Mouse (Mus musculus): Measurements from ENCODE around the gene Mybpc3. TPM values are rescaled to one million over a fixed set of nuclear protein-coding genes. Genes with fewer than 3 reads are reported as not detected.

The Mybpc3 gene
- polyA plus RNA-seq (2012; rRNA removed): 0.04 TPM in 2 replicates

DNA sequence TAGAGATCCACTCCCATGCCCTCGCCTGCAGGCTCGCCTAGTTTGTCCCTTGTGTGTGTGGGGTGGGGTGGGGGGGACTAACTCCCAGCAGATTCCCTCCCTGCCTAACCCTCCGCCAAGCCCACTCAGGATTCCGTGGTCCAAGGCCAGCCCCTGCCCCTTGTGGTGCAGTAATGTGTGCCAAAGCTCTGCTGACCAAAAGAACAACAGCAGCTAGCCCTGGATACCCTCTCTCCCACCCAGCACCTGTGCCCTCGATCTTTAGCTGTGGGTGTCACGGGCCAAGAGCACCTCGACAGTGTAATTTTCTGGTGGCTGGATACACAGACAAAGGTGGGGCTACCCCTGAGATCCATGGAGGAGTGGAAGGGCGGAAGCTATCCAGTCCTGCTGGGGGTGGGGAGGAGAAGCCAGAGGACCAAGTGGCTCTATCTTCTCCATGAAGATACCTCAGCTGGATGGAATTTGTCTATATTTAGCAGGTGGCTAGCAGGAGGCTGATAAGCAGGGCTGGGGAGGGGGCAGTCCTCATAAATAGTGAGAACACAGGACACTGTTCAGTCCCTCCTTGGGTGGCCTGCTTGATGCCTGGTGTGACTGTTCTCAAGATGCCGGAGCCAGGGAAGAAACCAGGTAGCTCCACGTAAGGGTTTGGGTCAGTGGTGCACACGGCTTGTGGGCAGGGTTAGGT is at the start of gene Mybpc3:
Gene Mybpc3, plus strand, starts transcription at position 560 of the 691 bp plus-strand sequence.
- no peak for DNase-seq (ENCODE audit: low spot score)

DNA sequence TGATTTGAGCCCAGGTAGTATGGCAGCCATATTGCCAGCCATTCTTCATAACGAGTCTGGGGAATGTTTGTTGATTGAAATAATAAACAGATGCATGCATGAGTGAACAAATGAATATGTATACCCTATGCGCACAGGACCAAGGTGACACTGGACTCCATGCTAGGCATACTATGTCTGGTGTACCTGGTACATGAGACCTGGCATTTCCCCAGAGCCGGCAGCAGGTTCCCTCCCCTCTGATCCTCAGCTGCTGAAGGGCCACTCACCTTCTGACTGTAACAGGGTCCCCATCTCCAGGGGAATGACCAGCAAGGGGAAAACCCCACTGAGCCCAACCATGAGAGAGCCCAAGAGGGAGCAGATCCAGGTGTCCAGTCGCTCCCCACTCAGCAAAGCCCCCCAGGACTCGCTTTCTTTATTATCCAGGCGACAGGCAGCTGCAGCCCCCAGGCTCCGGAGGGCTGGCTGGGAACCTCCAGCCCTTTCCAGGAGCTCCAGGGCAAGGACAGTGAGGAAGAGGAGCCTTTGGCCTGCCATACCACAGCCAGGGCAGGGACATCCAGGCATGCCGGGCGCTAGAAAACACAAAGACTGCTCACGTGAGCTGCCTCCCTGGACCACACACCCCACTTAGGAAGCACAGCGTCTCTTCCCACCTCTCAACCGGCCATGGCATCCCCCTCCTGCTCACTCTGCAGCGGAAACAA is 49.6 kb upstream of the Mybpc3 start:
- no peak for DNase-seq (ENCODE audit: low spot score)

DNA sequence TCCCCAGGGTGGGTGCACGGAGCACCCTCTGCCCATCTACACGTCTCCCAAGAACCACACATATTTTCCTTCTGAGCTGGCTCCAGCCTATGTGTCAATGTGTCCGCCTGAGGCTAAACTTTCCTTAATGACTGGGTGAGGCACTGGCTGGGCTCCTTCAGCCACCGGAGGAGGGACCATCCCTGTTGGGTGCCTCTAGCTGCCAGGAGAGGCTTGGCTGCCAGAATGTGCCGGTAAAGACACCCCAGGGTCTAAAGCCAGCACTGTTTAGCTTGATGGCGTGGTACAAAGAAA is 49.1 kb upstream of the Mybpc3 start:
- DNase-seq (ENCODE audit: low spot score): no peak

DNA sequence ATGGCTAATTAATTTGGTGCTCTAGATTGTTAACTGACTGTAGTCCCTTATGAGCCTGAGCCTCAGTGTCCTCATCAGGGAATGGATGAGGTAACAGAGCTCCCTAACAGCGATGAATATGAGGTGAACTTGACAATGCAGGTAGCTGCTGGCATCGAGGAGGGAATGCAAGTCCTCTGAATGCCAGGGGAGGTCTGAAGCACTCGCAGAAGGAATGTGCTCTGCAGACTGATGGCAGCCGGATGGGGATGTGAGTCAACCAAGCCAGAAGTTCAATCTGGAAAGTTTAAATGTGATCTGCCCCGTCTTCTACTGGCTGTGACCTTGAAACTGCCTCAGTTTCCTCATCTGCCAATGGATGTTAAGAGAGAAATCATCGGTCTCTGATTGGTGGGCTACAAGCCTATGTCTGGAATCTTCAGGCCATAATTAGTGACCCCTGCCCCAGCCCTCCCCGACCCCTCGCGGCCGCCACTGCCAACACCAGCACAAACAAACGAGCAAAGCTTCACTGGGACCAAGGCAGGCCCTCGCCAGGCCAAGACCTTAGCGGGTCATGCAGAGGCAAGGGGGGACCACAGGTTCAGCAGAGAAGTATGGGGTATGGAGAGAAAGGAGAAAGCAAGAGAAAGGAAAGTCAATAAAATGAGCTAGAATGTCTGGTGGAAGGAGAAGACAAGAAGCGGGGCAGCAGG is 48.5 kb upstream of the Mybpc3 start:
- DNase-seq (ENCODE audit: low spot score): no peak

DNA sequence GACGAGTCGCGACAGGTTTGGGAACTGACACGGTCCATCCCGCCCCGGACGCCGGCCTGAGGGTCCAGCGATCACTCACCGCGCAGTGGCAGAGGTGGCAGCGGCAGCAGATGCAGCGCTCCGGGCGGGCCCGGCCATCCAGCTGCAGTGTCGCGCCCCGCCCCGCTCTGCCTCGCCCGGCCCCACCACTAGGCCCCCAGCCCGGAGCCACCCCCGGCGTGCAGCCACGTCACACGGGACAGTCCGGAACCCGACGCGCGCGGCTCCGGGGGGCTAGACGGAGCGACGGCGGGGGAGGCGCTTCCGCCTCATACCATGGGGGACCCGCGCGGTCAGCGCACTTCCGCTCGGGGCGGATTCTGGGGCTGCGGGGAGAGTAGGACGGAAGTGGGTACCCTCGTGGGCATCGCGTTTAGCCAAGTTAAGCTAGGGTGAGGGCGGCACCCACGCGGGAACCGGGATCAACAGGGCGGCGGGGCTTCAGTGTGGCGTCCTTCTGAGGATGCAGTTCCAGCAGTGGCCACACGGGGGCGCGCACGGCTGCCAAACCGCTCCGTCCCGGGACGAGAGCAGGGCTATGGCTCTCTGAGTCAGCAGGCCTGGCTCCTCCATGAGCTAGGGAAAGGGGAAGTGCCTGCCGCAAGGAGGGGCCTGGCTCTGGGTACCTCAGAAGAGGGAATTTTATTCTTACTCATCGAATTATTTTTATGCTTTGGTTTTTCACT is 47.7 kb upstream of the Mybpc3 start, which contains the start of gene Slc39a13:
Gene Slc39a13, minus strand, starts transcription at position 342 of the 725 bp plus-strand sequence.
- DNase-seq (ENCODE audit: low spot score): peak; percentile 99

DNA sequence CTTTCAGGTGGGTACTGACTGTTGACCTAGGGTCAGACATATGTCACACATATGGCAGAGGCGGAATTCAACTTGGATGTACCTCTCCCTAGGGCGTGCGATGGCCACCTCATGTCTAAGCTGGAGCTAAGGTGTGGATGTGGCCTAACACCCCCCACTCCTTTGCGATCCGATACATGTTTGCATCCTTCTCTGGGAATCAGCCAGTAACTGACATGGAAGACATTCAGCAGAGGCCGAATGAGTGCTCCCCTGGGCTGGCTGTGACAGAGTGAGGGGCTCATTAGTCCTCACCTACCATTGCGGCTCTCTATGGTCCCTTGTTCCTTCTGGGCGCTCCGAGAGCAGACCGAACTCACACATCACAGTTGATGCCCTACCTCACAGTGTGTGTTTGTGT is 46.9 kb upstream of the Mybpc3 start:
- DNase-seq (ENCODE audit: low spot score): no peak

DNA sequence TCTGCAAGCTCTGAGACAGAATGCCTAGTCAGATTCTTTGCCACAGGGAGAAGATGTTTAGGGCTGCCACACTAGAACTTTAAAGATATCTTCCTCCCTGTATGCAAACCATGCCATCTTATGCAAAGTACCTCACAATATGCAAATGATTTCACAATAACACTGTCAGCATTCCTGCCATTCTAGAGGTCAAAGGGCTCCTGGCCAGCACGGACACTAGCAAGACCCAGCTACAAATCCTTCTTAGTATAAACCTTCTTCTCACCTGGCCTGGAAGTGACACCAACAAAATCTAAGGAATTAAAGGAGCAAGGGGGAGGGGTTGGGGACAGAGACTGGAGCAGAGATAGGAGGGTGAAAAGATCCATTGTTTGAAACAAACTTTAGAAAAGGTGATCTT is 45.9 kb upstream of the Mybpc3 start:
- no peak for DNase-seq (ENCODE audit: low spot score)

DNA sequence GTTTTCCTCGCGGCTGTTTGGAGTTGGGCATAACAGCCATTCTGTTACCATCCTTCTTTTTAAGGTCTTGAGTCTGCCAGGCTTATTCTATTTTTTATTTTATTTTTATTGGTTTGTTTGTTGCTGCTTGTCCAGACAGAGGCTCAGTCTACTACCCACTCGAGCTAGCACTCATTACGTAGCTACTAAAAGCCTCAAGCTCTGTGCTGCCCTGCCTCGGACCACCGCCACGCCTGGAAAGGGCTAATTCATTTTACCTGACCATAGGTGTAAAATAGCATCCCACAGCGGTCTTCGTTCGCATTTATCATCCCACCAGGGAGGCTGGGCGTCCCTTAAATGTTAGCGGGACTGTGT is 40.0 kb upstream of the Mybpc3 start:
- no peak for DNase-seq (ENCODE audit: low spot score)

DNA sequence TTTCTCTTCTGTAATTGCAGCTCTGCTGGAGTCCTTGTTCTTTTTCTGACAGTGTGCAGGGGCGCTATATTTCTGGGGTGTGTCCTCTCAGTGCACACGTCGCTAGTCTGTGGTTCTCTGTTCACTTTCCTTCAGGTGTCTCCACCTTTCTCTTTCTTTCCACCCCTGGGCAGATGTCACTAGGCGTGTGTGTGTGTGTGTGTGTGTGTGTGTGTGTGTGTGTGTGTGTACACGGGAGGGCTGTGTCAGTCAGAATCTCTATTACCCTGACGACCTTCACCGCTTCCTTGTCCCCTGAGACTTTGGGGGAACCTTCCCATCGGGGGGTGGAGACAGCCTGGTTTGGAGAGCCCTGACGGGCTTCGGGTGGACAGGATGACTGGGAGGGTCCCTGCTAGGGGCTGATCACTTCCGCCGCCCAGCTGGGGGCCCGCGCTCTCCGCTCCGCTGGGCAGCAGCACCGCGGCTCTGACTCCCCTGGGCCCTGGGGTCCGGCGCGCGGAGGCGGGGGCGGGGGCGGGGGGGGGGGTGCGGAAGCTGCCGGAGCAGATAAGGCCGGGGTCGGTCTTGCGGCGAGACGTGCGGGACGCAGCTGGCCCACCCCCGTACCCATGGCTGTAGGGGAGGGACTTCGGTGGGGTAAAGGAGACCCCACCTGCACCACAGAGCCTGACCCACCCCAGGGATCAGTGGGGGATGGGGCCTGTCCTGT is 39.5 kb upstream of the Mybpc3 start:
- no peak for DNase-seq (ENCODE audit: low spot score)

DNA sequence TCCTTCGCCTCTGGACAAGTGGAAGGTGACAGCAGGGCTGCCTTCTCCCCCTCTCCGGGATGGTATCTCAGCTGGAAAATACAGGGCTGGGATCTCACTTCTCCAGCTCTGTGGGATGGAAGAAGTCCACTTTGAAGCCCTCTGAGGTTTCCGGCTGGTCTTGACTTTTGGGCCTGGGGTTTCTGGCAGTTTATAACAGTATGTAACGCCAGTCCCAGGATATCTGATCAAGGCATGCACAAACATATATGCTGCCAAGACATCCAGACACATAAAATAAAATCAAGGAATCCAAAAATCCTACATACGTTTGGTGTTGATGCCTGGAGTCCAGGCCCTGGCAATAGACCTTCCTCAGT is 38.9 kb upstream of the Mybpc3 start:
- DNase-seq (ENCODE audit: low spot score): no peak

DNA sequence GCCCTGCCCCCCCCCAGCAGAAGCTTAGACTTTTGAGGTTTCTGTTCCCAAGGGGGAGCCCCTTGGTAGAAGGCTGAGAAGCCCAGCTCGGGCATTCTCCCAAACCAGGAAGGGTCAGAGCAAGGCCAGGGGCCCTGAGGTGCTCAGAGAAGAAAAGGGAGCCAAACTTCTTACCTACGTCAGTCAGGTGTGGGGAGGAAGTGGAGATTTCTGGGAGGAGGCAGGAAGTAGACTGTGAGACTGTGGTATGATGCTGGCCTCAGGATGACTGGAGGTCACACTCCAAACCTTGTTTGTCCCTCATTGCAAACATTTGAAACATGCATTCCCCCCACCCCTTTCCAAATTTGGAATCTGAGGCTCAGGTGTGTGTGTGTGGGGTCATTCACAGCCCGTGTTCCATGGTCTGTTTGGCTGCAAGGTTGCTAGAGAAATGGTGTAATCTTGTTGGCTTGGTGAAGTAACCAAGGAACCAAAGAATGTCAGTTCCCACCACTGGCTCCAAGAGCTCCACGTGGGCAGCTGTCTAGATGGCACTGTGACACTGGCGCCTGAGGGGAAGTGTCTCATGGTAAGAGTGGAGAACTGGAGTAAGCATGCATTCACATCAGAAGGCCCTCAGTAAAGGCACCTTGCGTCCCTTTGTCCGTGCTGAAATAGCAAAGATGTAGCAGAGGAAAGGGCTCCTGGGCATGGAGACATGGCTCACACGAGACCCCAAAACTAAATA is 37.0 kb upstream of the Mybpc3 start:
- DNase-seq (ENCODE audit: low spot score): no peak

DNA sequence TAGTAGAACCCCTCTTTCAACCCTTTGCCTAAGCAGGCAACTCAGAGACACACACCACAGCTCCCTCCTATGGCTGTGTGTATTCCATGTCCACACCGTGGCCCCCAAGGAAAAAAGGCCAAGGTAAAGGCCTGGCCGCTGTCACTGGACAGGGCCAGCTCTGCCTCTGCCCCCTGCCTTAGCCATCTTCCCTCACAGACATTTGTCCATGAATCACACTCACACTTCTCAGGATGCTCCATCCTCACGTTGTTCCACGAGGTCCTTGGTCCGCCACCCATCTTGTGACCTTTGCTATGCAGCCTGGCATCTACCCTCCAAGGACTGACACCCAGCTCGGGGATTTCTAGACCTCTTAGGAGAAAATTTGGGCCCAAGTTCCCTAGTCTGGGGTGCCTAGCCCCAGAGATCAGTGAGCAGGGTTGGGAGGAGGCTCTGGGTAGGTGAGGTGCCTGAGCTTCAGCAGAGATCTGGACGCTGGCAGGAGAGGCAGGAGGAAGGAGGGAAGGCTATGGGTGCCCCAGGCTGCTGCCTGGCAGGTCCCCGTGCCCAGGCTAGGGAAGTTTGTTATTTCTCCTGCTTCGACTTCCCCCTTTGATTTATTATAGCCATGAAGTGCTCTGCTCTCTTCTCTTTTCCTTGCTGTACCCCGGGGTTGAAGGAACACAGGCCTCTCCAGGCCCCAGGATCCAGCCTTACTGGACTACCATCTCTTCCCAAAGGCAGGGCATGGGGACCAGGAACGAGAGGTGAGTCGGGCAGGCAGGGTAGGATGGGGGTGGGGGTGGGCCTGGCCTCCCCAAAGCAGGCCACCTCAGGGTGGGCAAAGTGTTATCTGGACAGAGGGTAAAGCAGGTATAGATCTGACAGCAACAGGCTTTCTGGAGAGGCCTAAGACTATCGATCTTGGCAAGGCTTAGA is 35.9 kb upstream of the Mybpc3 start, which contains the start of gene Spi1:
Gene Spi1, plus strand, starts transcription at position 616 of the 921 bp plus-strand sequence.
- no peak for DNase-seq (ENCODE audit: low spot score)

DNA sequence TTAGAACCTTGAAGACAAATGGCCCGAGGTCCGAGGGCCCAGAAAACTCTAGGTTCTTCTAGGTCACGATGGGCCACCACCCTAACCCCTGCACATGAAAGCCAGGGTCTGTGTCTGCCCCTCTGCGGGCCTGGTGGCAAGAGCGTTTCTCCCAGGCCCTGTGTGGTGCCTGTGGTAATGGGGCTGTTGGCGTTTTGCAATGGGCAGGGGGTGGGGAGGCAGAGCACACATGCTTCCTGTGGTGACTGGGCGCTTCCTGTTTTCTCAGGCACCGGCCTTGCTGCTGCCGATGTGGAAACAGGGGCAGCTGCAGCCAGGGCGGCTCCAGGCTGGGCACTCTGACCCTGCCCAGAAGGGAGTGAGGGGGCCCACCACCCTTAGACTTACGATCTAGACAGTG is 35.1 kb upstream of the Mybpc3 start:
- DNase-seq (ENCODE audit: low spot score): no peak

DNA sequence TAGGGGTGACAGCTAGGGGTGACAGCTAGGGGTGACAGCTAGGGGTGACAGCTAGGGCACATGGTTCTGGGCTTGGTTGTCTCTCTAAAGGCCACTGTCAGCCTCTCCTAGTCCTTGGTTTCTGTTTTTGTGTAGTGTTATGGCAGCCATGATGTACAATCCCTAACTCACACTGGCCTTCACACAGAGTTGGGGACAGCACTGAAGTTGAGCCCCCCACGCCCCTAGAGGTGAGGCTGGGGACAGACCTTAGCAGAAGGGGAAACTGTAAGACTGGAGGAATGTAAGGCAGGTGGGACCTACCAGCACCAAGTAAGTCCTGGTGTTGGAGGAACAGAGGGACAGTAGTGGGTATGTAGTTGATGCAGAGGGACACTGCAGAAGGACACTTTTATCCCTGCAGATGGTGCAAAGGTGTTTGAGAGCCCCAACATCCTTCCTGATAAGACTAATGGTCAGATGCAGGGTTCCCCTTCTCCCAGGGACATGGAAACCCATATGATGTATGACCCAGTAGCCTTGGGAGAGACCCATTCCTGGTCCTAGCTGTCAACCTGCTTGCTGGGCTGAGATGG is 34.5 kb upstream of the Mybpc3 start:
- no peak for DNase-seq (ENCODE audit: low spot score)

DNA sequence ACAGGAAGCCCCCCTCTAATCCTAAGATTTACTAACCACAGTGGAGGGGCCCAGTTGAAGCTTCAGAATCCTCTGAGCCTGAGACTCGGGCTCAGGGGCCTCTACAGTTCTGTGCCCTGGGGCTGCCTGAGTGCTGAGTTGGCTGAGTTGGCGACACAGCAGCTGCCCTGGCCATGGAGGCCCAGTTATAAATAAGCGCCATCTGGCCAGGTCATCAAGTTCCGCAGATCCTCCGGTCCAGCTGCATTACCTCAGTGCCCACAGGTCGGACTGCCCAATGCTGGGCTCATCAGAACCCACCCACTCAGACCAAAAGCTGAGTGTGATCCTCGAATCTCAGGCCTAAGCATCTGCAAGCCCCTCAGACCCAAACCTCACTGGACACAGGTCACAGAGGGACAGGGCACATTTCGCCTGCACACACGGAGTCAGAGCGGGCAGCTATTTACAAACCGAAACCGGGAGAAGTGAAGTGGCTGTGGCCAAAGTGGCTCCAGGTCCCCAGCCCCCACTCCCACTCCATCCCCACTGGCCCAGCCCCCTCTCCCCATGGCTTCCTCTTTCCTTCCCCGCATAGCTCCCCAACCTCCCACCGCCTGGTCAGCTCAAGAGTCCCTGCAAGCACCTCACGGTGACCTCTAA is 33.6 kb upstream of the Mybpc3 start:
- no peak for DNase-seq (ENCODE audit: low spot score)

DNA sequence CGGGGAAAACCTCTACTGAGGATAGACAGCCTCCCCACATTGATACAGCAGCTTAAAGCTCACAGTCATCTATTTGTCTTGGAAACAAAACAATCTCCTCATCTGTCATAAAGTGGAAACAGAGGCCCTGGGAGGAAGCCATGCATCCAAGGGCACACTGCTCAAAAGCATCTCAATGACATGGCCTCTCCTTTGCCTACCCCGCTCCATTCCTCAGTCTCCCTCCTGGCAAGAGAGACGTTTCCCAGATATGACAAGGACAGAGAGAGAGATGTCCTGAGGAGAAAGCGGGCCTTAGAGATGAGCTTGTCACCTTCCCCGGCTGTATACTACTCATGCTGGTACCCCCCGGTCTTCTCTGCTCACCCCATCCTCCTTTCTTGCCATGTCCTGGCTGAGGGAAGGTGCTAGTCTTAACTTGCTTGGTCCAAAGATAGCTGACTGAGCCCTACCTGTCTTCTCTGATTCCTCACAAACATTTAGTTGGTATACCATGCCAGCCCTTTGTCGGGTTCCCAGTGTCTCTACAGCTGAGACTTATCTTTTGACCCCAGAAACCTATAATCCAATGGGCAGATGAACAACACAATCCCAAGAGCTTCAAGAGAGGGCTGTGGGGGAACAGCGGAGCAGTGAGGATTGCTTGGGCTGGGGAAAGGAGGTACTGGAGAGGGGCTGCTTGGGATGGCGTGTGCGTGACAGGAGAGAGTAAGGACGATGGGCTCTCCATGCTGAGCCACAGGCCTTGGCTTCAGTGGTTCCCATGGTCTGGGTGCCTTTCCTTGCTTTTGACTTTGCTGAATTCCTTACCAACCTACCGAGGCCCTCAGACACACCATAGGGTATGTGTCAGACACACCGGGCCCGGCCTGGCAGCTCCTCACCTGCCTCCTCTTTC is 32.2 kb upstream of the Mybpc3 start:
- no peak for DNase-seq (ENCODE audit: low spot score)

DNA sequence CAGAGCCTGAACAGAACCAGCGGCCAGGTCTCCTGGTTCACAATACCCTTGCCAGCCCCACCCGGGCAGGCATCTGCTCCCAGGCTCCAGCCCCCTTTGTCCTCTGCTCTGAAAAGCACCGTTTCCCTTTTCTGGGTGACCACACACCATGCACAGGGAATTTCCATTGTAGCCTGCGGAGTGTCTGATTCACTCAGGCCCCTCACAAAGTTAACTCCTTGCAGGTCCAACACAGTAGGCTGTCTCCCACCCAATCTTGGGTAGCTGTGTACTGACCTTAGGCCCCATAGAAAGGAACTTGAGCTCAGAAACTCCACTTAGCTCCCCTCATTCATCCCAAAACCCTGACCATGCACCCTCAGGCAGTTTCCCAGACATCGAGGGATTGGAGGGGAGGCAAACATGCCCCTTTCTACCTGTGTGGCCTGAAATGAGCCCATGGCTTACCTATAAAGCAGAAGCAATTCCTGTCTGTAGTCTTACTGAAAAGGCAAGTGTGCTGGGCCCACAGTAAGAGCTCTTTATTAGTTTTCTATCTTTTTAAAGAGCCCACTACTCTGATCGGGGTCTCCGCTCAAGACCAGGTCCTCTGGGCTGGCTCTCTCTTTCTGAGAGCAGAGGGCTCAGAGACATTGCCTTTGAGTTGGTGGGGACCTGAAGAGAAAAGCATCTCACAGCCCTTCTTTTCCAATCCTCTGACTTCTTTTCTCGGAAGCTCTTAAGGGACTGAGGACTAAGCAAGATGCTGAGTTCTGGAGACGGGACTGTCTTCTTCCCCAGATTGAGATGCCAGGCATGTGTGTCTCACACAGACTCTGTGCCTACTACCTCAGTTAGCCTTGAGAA is 31.3 kb upstream of the Mybpc3 start:
- DNase-seq (ENCODE audit: low spot score): no peak
